Mouse (Mus musculus) lung, postnatal 0 days (tissue): ENCODE results near the gene Itpr2. TPM values are rescaled to one million over a fixed set of nuclear protein-coding genes. Genes with fewer than 3 reads are reported as not detected.

ENCODE experiments used
- ATAC-seq: fragments of 200-750 bp; cut with Nextera tagmentation; 2 replicates; pipeline ENCODE4 v1.8.0; 2017; ENCODE audit warnings: moderate library complexity
- DNase-seq: peaks from one replicate; pipeline ENCODE4 v3.0.0-alpha.2; 2016; ENCODE audit warnings: low spot score
- H3K27ac ChIP-seq: fragments of 300-500 bp; sonication (generic); 2 replicates; pipeline ENCODE4 v1.5.1; 2014; ENCODE audit warnings: antibody characterized with exemption, mild to moderate bottlenecking, low read length, mixed read lengths
- H3K27me3 ChIP-seq: fragments of 300-500 bp; sonication (generic); replicated peaks from 2 replicates; pipeline ENCODE4 v1.6.1; 2014; ENCODE audit warnings: low read length, mixed read lengths; ENCODE audit not compliant: insufficient read depth
- H3K36me3 ChIP-seq: fragments of 300-500 bp; sonication (generic); 2 replicates; pipeline ENCODE4 v1.6.1; 2014; ENCODE audit warnings: low read length, mixed read lengths; ENCODE audit not compliant: insufficient read depth
- H3K4me1 ChIP-seq: fragments of 300-500 bp; sonication (generic); 2 replicates; pipeline ENCODE4 v1.6.1; 2014; ENCODE audit warnings: antibody characterized with exemption, low read depth, low read length, mixed read lengths; ENCODE audit not compliant: insufficient read depth
- H3K4me2 ChIP-seq: fragments of 300-500 bp; sonication (generic); replicated peaks from 2 replicates; pipeline ENCODE4 v1.6.1; 2014; ENCODE audit warnings: low read depth, mild to moderate bottlenecking, low read length, moderate library complexity, mixed read lengths
- H3K4me3 ChIP-seq: fragments of 300-500 bp; sonication (generic); 2 replicates; pipeline ENCODE4 v1.5.1; 2014; ENCODE audit warnings: low read depth, low read length
- H3K9ac ChIP-seq: fragments of 300-500 bp; sonication (generic); replicated peaks from 2 replicates; pipeline ENCODE4 v1.6.1; 2014; ENCODE audit warnings: low read depth, mild to moderate bottlenecking
- H3K9me3 ChIP-seq: fragments of 300-500 bp; sonication (generic); 2 replicates; pipeline ENCODE4 v1.6.1; 2016; ENCODE audit warnings: low read length, mixed read lengths
- CTCF ChIP-seq: IDR thresholded peaks from 2 replicates; pipeline ENCODE4 v1.5.1; 2016; ENCODE audit warnings: antibody characterized with exemption, mild to moderate bottlenecking
- EP300 ChIP-seq: IDR thresholded peaks from 2 replicates; pipeline ENCODE4 v1.6.1; 2016; ENCODE audit warnings: antibody characterized with exemption, mild to moderate bottlenecking, control low read depth
- WGBS: fragments of 180-500 bp; shearing (Covaris S2); extraction: QIAGEN DNeasy Blood & Tissue Kit; methylation state at CpG from one replicate; pipeline ENCODE4 v1.1.7; 2014; 5-methylcytosine and 5-hydroxymethylcytosine counted together
- polyA plus RNA-seq: library from polyadenylated mRNA; unstranded; fragments of >200 nt; fragmentation: Nextera tagmentation; extraction: Ambion mirVana; gene quantifications from 2 replicates; pipeline ENCODE4 v1.2.1, GENCODE M21; 2015

Gene Itpr2
- polyA plus RNA-seq, 1 experiment from 2014 or later: 15.7 TPM

- WGBS: 44% methylated on average over 4 of the region's 4 CpGs
- peak; percentile 66 for ATAC-seq
These were observed 327.3 kb downstream of the Itpr2 start for GRCm38 (mm10) chr6:146174644-146175250.

GRCm38 (mm10) chr6:146170603-146171051 lies 331.4 kb downstream of the Itpr2 start:
- 56% methylated on average over 14 of the region's 14 CpGs for WGBS
- no peak overlapping the region for H3K9ac ChIP-seq
- no peaks in the 10 kb centered on the region for H3K4me1 ChIP-seq
- no peaks in the 10 kb centered on the region for H3K36me3 ChIP-seq
- DNase-seq (peak; percentile 61), ATAC-seq (peak; percentile 79)
- no peak overlapping the region for H3K4me2 ChIP-seq
- no peak overlapping the region for H3K27ac ChIP-seq
- TF ChIP-seq EP300: no peak
- no peak for TF ChIP-seq CTCF
- H3K27me3 ChIP-seq: no peaks in the 10 kb centered on the region
- no peak overlapping the region for H3K4me3 ChIP-seq
- no peaks in the 10 kb centered on the region for H3K9me3 ChIP-seq

More at GRCm38 (mm10) chr6:146174644-146175250, 327.3 kb downstream of the Itpr2 start:
- no peaks in the 10 kb centered on the region for H3K36me3 ChIP-seq
- H3K27me3 ChIP-seq: no peaks in the 10 kb centered on the region
- DNase-seq: peak; percentile 43
- no peak overlapping the region for H3K9ac ChIP-seq
- H3K4me2 ChIP-seq: no peak overlapping the region
- H3K27ac ChIP-seq: no peak overlapping the region
- no peak for TF ChIP-seq CTCF
- peak; percentile 77 for TF ChIP-seq EP300
- no peak overlapping the region for H3K4me3 ChIP-seq
- H3K4me1 ChIP-seq: no peaks in the 10 kb centered on the region
- H3K9me3 ChIP-seq: no peaks in the 10 kb centered on the region

- Histone ChIP-seq H3K4me1 (no peaks in the 10 kb centered on the region), H3K4me2 (no peak overlapping the region), H3K36me3 (no peaks in the 10 kb centered on the region), H3K4me3 (no peak overlapping the region), H3K9me3 (no peaks in the 10 kb centered on the region), H3K27ac (no peak overlapping the region), H3K9ac (no peak overlapping the region), H3K27me3 (no peaks in the 10 kb centered on the region)
- TF ChIP-seq EP300 (no peak), CTCF (no peak)
- WGBS: 70% methylated on average over 5 of the region's 5 CpGs
- no peak for ATAC-seq
- DNase-seq: no peak
These were observed 334.8 kb downstream of the Itpr2 start for GRCm38 (mm10) chr6:146167207-146167606.

- no peak for DNase-seq
- no peak for ATAC-seq
These were observed 342.4 kb downstream of the Itpr2 start for GRCm38 (mm10) chr6:146159641-146160040.

GRCm38 (mm10) chr6:146158717-146159116 lies 343.3 kb downstream of the Itpr2 start:
- H3K9me3 ChIP-seq: no peaks in the 10 kb centered on the region
- WGBS: 94% methylated on average over 12 of the region's 12 CpGs
- TF ChIP-seq CTCF (no peak), EP300 (no peak)

More at GRCm38 (mm10) chr6:146159641-146160040, 342.4 kb downstream of the Itpr2 start:
- no peak overlapping the region for H3K27ac ChIP-seq
- no peak overlapping the region for H3K4me2 ChIP-seq
- WGBS: 63% methylated on average over 4 of the region's 4 CpGs
- H3K27me3 ChIP-seq: no peaks in the 10 kb centered on the region
- TF ChIP-seq EP300 (no peak), CTCF (no peak)
- H3K9ac ChIP-seq: no peak overlapping the region
- no peaks in the 10 kb centered on the region for H3K4me1 ChIP-seq
- no peaks in the 10 kb centered on the region for H3K36me3 ChIP-seq
- no peaks in the 10 kb centered on the region for H3K9me3 ChIP-seq
- no peak overlapping the region for H3K4me3 ChIP-seq

GRCm38 (mm10) chr6:146157983-146158535 lies 344.0 kb downstream of the Itpr2 start:
- Histone ChIP-seq H3K4me3 (no peak overlapping the region), H3K4me2 (no peak overlapping the region), H3K4me1 (no peaks in the 10 kb centered on the region), H3K9me3 (no peaks in the 10 kb centered on the region), H3K27me3 (no peaks in the 10 kb centered on the region), H3K36me3 (no peaks in the 10 kb centered on the region), H3K9ac (no peak overlapping the region), H3K27ac (no peak overlapping the region)
- no peak for DNase-seq
- 84% methylated on average over 8 of the region's 8 CpGs for WGBS
- ATAC-seq: no peak
- TF ChIP-seq CTCF (no peak), EP300 (no peak)

More at GRCm38 (mm10) chr6:146158717-146159116, 343.3 kb downstream of the Itpr2 start:
- H3K4me1 ChIP-seq: no peaks in the 10 kb centered on the region
- ATAC-seq (no peak), DNase-seq (no peak)
- H3K27me3 ChIP-seq: no peaks in the 10 kb centered on the region
- H3K4me2 ChIP-seq: no peak overlapping the region
- no peak overlapping the region for H3K9ac ChIP-seq
- no peak overlapping the region for H3K27ac ChIP-seq
- H3K36me3 ChIP-seq: no peaks in the 10 kb centered on the region
- no peak overlapping the region for H3K4me3 ChIP-seq
